Mouse (Mus musculus): ENCODE data around the gene Ccn2. TPM values are rescaled to one million over a fixed set of nuclear protein-coding genes. Genes with fewer than 3 reads are reported as not detected.

Gene Ccn2
- polyA plus RNA-seq (2012; rRNA removed), result 41.0 and 74.8 TPM in 2 replicates

DNA sequence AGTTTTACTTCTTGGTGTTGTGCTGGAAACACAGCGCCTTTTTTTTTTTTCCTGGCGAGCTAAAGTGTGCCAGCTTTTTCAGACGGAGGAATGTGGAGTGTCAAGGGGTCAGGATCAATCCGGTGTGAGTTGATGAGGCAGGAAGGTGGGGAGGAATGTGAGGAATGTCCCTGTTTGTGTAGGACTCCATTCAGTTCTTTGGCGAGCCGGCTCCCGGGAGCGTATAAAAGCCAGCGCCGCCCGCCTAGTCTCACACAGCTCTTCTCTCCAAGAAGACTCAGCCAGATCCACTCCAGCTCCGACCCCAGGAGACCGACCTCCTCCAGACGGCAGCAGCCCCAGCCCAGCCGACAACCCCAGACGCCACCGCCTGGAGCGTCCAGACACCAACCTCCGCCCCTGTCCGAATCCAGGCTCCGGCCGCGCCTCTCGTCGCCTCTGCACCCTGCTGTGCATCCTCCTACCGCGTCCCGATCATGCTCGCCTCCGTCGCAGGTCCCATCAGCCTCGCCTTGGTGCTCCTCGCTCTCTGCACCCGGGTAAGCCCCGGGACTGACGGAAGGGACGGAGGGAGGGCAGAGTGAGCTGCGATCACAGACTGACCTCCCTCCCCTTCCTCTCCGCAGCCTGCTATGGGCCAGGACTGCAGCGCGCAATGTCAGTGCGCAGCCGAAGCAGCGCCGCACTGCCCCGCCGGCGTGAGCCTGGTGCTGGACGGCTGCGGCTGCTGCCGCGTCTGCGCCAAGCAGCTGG is at the start of gene Ccn2:
TSS of gene Ccn2 (plus strand) at position 193 of the 753 bp plus-strand sequence.

Other genes with a start within 250 kb of the Ccn2 start
- 1.1 and 1.2 TPM in 2 replicates for gene Enpp1, start 116.7 kb downstream of the Ccn2 start, polyA plus RNA-seq (2012; rRNA removed)
- 0.30 and 0.91 TPM in 2 replicates for gene Enpp3, start 247.4 kb downstream of the Ccn2 start, polyA plus RNA-seq (2012; rRNA removed)

Measured in stomach, adult 2 months (tissue).